Mouse (Mus musculus) kidney, adult 8-10 months (tissue): ENCODE measurements around the gene Hist1h3f.

ENCODE experiments used
- DNase-seq, 2 experiments: peaks; one replicate each; pipeline ENCODE4 v3.0.0; 2022

Hist1h3f gene

DNA sequence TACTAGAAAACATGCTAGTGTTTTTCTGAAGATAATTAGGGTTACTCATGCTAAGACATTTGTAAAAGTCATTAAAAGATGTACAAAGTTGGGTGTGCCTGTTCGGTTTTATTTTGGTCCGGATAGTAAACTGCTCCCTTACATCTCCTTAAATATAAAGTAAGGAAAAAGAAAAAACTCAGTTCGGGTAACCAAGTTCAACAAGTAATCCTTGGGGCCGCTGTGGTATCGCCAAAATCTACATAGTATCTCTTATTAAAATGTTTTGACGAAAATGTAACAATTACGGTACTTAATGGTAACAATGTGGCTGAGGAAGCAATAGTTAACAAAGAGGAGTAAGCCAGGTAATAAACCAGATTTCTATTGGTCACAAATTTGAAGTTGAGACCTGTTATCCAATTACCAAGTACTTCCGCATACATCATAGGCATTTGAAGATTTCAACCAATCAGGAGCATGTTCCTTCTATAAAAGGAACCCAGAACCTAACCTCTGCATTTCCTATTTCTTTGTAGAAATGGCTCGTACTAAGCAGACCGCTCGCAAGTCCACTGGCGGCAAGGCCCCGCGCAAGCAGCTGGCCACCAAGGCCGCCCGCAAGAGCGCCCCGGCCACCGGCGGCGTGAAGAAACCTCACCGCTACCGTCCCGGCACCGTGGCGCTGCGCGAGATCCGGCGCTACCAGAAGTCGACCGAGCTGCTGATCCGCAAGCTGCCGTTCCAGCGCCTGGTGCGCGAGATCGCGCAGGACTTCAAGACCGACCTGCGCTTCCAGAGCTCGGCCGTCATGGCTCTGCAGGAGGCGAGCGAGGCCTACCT lies at the start of gene Hist1h3f:
Gene Hist1h3f (plus strand): TSS at position 88 of the 822 bp plus-strand sequence.
- peak; percentile 47 to 89 for DNase-seq

DNA sequence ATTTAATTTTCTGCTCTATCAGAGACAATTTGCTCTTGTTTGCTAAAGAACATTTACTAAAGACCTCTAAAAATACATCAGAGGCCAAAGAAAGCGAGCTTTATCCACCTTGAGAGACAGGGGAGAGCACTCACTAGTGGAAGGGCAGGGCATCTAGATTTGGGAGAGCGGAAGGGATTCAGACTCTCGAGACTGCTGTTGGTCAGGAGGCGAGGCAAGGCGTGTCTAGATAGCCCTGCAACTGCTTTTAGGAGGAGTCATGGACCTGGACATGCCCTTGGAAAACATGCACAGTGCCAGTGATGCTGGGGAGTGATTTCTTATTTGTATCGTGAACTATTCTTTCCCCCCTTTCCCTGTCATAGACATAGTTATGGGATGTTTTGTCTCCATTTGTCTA lies 48.3 kb upstream of the Hist1h3f start:
- no peak for DNase-seq

DNA sequence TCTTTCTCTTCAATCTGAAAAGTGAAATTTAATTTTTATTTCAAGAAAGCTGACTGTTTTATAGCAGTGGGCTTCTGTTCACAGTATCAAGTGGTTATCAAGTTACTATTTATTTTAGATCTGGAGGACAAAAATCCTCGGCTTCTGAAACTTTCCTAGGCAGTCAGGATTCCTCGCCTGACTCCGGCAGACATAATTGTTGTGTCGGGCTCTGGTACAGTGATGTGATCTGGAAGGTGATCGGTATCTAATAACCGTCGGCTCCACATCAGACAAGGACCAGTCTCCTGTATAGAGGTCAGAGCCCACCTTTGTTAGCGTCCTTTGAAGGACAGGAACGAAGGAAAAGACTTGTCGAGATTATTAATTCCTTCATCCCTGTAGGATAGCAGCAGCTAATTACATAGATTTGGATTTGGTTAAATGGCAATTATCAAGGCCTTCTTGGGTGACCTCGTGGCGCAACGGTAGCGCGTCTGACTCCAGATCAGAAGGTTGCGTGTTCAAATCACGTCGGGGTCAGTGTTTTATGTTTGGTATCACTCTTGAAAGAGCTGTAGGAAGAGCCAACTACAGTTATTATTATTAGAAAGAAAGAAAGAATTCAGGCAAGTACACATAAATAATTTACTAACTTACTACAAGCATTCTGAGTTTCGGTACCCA lies 46.1 kb upstream of the Hist1h3f start:
- no peak for DNase-seq

DNA sequence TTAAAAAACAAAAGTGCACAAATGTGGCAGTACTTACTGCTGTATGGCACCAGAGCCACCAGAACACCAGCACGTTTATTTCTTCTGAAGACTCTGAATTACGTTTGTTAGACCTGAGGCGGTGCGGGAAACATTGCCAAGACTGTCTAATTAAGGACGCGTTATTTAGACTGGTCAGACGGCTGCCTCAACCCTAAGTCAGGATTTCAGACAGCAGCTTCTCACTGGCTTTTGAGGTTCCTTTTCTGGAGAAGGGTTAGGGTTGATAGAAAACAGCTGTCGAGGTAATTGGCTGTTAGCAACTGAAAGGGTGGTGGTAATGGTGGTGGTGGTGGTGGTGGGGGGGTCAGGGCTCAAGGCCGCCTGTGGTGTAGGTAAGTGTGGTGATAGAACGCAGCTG lies 45.2 kb upstream of the Hist1h3f start:
- no peak for DNase-seq

DNA sequence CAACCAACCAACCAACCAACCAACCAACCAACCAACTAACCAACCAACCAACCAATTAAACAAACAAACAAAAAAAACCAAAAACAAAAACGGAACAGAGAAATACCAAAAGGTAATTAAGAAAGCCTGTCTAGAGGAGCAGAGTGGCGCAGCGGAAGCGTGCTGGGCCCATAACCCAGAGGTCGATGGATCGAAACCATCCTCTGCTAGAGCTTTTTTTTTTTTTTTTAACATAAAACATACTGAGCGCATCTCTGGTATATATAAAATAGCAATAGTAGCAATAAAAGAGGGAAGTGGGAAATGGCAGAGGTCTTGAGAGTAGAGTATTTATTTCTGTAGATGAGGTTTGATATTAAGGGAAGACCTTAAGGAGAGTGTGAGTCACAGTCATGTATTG lies 43.9 kb upstream of the Hist1h3f start:
- DNase-seq, result no peak

DNA sequence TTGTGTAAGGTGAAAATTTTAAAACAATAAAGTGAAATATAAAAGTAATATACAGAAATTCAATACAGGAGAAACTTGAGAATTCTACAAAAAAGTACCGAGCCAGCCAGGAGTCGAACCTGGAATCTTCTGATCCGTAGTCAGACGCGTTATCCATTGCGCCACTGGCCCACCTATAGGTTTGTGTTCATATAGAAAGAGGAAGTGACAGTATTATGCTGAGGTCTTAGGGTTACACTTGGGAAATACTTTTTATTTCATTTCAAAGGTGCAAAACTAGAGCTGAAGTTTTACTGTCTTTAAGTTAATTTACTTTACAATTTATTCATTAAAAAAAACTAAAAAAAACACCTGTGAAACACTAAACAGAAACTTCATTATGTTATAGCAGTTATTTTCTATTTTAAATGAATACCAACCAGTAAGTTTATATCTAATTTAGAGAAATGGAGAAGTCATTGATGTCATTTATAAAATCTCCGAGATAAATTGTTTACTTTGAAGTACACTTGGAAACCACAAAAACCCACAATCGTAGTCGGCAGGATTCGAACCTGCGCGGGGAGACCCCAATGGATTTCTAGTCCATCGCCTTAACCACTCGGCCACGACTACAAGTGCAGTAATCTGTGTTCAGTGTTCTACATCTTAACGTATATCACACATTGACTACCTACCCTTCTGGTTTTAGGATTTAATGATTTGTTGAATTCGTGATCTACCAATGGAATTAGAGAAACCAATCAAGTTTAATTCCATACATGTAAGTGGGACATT lies 43.2 kb upstream of the Hist1h3f start:
- peak in 1 of 2 experiments; percentile 31 for DNase-seq

DNA sequence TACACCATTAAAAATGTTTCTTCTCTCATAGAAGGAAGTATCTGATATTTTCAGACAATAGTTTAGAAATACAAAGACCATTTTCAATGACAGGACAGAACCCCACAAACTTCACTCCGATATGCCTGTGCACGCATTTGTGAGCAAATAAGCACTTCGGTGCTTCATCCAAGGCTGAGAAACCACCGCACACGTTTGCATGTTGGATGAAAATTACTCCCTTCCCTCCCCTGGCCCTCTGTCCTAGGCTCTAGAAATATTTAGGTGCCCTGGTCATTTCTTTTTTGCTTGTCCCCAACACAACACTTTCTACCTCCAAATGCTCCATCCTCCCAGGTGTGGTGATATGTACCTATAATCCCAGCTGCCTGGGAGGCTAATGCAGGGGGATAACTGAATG lies 42.3 kb upstream of the Hist1h3f start:
- no peak for DNase-seq

DNA sequence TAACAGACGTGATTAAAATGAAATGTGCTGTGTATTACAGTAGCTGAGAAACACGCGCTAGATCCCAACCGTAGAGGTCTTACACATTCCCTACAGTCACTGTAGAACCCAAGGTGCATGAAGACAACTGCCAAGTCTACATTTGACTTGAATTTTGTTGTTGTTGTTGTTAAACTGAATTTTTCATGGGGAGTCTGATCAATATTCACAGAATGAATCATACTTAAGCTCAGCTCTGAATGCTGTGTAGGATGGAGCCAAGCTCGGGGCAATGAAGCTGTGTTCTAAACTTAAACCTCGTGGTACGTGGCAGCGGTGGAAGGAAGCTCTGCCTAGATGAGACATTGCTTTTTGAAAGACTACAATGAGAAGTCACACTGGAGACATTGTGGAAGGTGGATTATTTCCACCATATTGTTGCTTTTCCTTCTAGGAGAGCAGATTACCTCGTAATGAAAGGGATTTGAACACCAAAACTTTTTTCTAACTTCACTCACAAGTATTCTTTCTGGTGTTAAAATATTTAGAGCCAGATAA lies 41.8 kb upstream of the Hist1h3f start:
- no peak for DNase-seq

DNA sequence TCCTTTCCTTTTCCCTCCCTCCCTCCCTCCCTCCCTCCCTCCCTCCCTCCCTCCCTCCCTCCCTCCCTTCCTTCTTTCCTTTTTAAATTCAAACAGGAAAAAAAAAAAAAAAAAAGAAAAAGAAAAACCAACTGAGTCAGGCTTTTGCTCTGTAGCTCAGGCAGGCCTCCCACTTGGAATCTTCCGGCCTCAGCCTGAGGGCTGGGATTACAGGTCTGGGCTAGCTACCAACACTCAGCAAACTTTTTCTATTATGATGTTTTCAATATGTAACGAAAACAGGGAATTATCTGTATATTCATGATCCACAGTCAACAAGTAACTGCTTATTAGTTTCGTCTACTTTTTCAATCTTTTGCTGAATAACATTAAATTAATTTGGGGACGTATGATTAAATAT lies 40.9 kb upstream of the Hist1h3f start:
- no peak for DNase-seq

DNA sequence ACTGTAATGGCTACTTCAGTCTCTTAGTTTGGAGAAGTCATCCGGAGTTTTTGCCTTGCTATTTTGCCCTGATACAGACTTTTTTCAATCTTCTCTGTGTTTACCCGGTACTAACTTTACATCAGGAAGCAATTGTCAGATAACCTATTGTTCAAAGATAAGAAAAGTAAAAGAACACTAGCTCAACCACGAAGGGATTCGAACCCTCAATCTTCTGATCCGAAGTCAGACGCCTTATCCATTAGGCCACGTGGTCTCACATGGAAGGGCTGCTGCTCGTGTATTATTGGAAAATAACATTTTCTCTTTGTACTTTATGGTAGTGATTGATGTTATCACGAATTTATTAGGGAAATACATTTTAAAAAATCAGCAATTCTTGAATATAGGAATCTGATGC lies 40.1 kb upstream of the Hist1h3f start:
- peak in 1 of 2 experiments; percentile 26 for DNase-seq

DNA sequence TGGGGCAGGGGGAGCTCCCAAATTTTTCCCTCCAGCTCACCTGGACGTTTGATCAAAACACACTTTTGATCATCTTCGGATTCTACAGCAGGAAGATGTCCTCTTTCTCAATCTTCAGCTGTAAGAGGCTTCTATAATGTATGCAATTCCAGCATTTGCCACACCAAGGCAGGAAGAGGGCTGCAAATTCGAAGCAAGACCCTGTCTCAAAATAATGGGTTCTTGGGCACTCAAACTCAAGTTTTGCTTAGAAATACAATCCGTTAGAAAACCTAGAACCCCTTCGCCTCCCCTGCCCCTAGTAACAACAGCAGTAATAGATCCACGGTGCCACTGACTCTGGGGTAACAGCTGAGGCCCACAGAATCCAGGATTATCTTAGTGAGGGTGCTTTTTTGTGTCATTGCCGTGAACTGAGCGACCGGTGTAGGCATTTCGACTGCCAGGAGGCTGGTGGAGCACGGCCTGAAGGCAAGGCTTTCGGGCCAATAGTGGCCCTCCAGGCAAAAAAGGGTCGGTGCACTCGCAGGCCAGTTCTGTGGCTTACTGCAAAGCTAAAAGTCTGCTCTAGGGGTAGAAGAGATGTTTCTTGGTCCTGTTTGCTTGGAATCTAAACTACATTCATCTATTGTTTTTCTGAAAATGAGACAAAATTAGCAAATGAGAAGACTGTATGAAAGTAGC lies 38.0 kb upstream of the Hist1h3f start:
- DNase-seq, result no peak

DNA sequence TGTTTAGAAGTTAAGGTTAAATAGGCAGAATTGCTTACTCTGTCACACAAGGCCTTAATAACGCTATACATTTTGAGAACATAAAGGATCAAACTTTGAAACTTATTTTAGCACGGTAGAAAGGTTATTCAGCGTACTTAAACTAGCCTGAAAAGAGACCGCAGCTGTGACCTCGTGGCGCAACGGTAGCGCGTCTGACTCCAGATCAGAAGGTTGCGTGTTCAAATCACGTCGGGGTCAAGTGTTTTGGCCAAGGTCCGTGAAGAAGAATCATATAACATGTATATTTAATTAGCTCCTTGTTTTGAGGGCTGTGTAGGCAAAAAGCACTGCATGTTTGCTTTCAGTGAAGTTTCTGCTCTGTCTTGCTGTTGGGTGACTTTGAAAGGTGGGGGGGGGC lies 37.5 kb upstream of the Hist1h3f start:
- DNase-seq, result no peak

DNA sequence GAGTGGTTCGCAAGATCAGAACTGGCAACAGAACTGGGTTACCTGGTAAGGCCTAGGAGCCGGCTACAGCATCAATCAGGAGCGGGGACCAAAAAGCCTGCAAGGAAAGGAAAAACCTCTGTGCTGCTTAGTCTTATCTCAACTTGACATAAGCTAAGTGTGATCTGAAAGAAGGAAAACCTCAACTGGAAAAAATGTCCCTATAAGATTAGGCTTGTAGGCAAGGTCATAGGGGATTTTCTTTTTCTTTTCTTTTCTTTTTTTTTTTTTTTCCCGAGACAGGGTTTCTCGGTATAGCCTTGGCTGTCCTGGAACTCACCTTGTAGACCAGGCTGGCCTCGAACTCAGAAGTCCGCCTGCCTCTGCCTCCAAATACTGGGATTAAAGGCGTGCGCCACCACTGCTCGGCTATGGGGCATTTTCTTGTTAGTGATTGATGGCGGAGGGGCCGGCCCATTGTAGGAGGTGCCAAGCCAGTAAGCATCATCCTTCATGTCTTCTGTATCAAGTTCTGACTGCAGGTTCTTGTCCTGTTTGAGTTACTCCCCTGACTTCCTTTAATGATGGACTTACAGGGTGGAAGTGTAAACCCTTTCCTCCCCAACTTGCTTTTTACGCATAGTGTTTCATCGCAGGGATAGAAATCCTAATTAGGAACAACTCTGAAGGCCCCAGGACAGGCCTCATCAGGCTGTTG lies 36.9 kb upstream of the Hist1h3f start:
- DNase-seq, result no peak

DNA sequence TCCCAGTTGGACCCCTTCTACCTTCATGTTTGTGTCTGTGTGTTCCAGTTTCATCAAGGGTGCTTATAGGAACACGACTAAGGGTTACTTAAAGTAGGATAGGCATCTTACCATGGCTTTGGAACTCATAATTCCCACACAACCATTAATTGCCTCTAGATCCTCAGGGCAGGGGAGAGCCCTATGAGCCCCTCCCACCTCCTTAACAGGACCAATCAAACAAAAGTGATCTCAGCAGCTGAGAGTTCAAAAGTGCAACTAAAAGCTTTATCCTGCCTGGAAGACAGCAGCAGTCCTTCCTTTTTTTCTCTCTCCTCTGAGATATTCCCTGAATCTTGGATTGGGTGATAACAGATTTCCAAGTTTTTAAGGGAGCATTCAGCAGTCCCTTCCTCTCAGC lies 33.7 kb upstream of the Hist1h3f start:
- DNase-seq, result no peak

DNA sequence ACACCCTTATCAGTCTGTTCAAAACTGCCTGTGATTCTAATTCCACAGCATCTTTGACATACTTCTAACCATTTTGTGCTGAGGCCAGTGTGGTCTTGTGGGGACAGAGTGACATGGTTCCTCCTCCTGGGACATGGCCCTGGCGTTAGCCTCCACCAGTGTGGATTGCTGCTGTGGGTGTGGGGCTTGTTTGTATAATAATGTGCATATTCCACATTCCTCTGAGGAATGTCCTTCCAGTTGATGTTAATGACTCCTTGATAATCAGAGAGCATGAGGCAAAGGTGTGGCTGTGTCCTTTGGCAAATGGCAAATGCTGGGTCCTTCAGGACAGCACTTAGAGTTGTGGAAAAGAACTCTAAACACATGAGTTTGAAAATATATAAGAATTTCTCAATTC lies 30.3 kb upstream of the Hist1h3f start:
- DNase-seq, result no peak

DNA sequence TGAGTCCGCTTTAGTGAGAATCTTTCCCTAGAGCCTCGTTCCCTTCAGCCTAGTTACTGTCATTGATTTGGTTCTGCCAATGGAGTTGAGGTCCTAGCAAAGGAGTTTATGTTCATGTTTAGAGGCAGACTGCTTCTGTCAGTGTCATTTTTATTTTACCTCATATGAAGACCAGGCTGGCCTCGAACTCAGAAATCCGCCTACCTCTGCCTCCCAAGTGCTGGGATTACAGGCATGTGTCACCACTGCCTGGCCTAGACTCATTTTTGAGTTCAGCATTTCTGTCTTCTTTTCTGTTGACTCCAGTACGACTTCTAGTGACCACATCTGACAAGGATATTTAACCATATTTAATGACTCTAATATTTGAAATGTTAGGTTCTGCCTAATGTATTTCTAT lies 28.6 kb upstream of the Hist1h3f start:
- no peak for DNase-seq

DNA sequence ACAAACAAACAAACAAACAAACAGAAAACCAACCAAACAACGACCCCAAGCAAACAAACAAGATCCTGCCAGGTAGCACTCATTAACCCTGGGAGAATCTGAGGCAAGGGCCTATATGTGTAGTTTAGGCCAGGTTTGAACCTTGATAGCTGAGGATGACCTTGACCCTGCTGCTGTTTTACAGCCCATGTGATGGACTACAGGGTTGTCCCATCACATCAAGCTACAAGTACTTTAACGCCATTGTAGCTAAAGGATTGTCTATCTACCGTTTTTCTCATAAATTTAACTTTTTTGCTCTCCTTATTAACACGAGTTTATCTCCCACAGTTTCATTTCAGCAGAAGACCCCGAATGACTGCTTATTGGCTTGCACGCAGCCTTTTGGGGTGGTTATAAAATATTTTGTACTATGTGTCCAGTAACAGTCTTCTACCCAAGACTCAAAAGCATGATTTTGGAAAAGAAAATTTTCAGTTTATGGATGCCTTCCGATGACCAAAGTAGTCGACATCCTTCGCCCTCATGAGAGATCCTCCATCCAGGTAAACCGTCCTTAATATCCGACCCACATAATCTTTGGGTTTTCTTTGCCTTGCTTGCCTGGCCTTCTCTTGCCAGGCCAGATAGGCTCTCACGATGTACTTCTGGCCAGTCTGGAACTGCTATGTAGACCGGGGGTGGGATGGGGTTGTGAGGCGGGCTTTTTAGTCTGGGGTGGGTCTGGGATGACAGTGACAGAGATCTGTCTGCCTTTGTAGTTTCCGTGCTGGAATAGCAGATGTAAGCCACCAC lies 27.8 kb upstream of the Hist1h3f start:
- no peak for DNase-seq

DNA sequence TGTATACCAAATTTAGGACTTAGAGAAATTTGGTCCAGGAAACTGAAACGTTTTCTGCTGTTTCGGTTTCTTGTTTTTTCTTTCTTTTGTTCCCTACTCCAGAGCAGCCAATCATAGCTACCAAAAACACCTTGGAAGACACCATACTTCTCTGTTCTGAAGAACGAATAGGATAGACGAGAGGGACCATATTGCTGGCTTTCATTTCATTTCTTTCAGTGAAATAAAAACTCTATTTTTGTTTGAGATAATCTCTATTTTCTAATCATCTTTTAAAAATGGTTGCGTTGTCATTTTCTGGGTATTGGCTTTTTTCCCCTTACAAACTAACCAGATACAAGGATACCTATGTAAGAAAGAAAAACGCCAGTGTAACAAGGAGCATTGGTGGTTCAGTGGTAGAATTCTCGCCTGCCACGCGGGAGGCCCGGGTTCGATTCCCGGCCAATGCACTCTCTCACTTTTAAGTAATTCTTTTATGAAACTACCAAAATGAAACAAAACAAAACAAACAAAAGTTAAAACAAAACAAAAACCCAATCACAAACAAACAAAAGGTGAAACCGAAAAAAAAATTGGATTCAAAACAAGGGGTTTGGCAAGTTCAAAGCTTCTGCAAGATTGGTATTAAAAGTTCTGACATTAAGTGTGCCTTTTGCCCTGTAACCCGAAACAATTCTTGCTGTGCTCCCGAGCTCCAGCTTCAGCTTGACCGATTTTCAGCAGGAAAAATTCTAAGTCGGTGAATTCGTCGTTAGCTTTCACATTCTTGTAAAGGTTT lies 26.8 kb upstream of the Hist1h3f start:
- DNase-seq, result peak; percentile 67 to 86

DNA sequence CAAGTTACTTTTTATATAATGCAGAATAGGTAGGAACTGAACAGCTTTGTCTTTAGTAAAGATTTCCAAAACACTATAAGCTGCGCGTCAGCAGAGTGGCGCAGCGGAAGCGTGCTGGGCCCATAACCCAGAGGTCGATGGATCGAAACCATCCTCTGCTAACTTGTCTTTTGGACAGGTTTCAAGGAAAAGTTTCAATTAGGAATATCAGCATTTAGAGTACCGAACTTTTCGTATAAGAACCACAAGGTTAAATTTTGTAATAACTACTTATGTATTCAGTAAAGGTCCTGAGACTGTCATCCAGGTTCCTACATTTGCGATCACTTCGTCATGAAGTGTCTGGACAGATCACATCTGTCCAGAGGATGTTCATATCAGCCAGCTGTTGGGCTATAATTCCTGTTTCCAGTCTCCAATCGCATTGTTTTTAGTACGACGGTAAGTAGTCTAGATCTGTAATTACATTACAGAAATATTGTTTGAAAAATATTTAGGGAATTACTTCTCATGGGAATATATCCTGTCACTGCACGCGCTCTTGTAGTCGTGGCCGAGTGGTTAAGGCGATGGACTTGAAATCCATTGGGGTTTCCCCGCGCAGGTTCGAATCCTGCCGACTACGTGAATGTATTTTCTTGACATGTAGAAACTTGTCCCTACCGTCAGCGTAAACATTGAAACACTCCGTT lies 26.1 kb upstream of the Hist1h3f start:
- peak; percentile 87 to 95 for DNase-seq

DNA sequence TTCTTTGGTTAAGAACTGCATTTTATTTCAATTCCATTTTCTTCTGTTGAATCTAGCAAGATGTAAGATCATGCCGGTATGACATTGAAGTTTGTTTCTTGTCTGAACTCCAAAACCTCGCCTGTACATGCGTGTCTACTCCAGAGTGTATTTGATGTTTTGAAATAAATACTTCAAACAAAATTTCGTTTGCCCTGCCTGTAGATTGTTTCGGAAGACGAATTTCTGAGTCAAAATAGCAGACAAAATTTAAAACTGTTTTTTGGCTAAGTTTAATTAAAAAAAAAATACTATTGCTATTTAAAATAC lies 25.6 kb upstream of the Hist1h3f start:
- no peak for DNase-seq
